Mouse (Mus musculus) liver, embryonic 16.5 days (tissue): Measurements from ENCODE around the gene Hspa14. TPM values are rescaled to one million over a fixed set of nuclear protein-coding genes. Genes with fewer than 3 reads are reported as not detected.

Experiments used
- ATAC-seq: fragments of 200-750 bp; cut with Nextera tagmentation; 2 replicates; pipeline ENCODE4 v1.8.0; 2017; ENCODE audit warnings: low read depth, mild to moderate bottlenecking, moderate number of reproducible peaks, moderate library complexity
- H3K27ac ChIP-seq: fragments of 300-500 bp; sonication (generic); 2 replicates; pipeline ENCODE4 v1.5.1; 2014; ENCODE audit warnings: mild to moderate bottlenecking, low read length
- H3K27me3 ChIP-seq: fragments of 300-500 bp; sonication (generic); 2 replicates; pipeline ENCODE4 v1.6.1; 2014; ENCODE audit warnings: low read depth, low read length, mixed read lengths; ENCODE audit not compliant: control insufficient read depth, insufficient read depth
- H3K36me3 ChIP-seq: fragments of 300-500 bp; sonication (generic); 2 replicates; pipeline ENCODE4 v1.6.1; 2014; ENCODE audit warnings: mild to moderate bottlenecking; ENCODE audit not compliant: control insufficient read depth, insufficient read depth
- H3K4me1 ChIP-seq: fragments of 300-500 bp; sonication (generic); 2 replicates; pipeline ENCODE4 v1.6.1; 2014; ENCODE audit warnings: low read depth, low read length, mixed read lengths; ENCODE audit not compliant: control insufficient read depth
- H3K4me2 ChIP-seq: fragments of 300-500 bp; sonication (generic); 2 replicates; pipeline ENCODE4 v1.6.1; 2014; ENCODE audit warnings: low read depth, low read length, mixed read lengths
- H3K4me3 ChIP-seq: fragments of 300-500 bp; sonication (generic); 2 replicates; pipeline ENCODE4 v1.5.1; 2014; ENCODE audit warnings: low read depth, mild to moderate bottlenecking, low read length
- H3K9ac ChIP-seq: fragments of 300-500 bp; sonication (generic); 2 replicates; pipeline ENCODE4 v1.6.1; 2014; ENCODE audit warnings: low read depth, low read length
- H3K9me3 ChIP-seq: fragments of 300-500 bp; sonication (generic); replicated peaks from 2 replicates; pipeline ENCODE4 v1.6.1; 2016; ENCODE audit warnings: low read length; ENCODE audit not compliant: control insufficient read depth
- WGBS: fragments of 180-500 bp; shearing (Covaris S2); extraction: QIAGEN DNeasy Blood & Tissue Kit; methylation state at CpG from one replicate; pipeline ENCODE4 v1.1.7; 2014; ENCODE audit not compliant: insufficient replicate concordance; 5-methylcytosine and 5-hydroxymethylcytosine counted together
- polyA plus RNA-seq: library from polyadenylated mRNA; unstranded; fragments of >200 nt; fragmentation: Nextera tagmentation; extraction: Ambion mirVana; gene quantifications from 2 replicates; pipeline ENCODE4 v1.2.1, GENCODE M21; 2015

Hspa14 gene
- polyA plus RNA-seq, 1 experiment from 2014 or later, result 51.4 TPM

DNA sequence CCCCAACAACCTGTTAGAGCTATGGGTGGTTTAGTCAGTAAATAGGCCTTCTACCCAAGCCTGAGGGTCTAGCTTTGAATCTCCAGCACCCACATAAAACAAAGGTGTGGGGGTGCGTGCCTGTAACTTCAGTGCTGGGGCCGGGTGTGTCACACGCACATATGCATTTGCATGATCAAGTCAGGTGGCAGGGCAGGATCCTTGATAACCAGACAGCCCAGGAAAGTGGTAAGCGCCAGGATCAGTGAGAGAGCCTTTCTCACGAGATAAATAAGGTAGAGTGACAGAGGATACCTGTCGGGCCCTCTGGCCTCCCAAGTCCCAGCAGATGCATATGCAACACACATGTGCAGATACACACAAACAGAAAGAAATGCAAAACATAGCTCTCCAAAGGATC, 13.1 kb downstream of the Hspa14 start:
- Histone ChIP-seq H3K9ac (no peak overlapping the region), H3K4me2 (no peak overlapping the region), H3K4me1 (no peaks in the 10 kb centered on the region; the same call in 1 of the 2 replicates), H3K36me3 (peaks cover 29% of the 10 kb centered on the region), H3K27ac (0 out of 2 replicates have a peak overlapping the region, but pooled peaks have one; percentile 24), H3K9me3 (no peaks in the 10 kb centered on the region), H3K27me3 (no peaks in the 10 kb centered on the region), H3K4me3 (no peak overlapping the region)
- ATAC-seq, result peak; percentile 51; the same call in 1 of the 2 replicates
- 47% methylated on average over 6 of the region's 6 CpGs for WGBS

- Histone ChIP-seq H3K27ac (0 out of 2 replicates have a peak overlapping the region, but pooled peaks have one; percentile 16), H3K9ac (no peak overlapping the region), H3K4me1 (no peaks in the 10 kb centered on the region; the same call in 1 of the 2 replicates), H3K4me3 (no peak overlapping the region), H3K36me3 (peaks cover 53% of the 10 kb centered on the region), H3K4me2 (no peak overlapping the region), H3K9me3 (no peaks in the 10 kb centered on the region), H3K27me3 (no peaks in the 10 kb centered on the region)
- 46% methylated on average over 3 of the region's 3 CpGs for WGBS
- peak; percentile 72 for ATAC-seq
These were observed 18.7 kb downstream of the Hspa14 start for GRCm38 (mm10) chr2:3493833-3494409.

GRCm38 (mm10) chr2:3489816-3490215, 22.8 kb downstream of the Hspa14 start:
- no peak for ATAC-seq
- H3K9me3 ChIP-seq, result no peaks in the 10 kb centered on the region
- H3K9ac ChIP-seq, result no peak overlapping the region
- H3K4me3 ChIP-seq, result no peak overlapping the region
- no peak overlapping the region for H3K4me2 ChIP-seq
- H3K36me3 ChIP-seq, result peaks cover 39% of the 10 kb centered on the region
- H3K27ac ChIP-seq, result no peak overlapping the region
- no peaks in the 10 kb centered on the region for H3K27me3 ChIP-seq
- WGBS, result 78% methylated on average over 3 of the region's 3 CpGs
- H3K4me1 ChIP-seq, result no peaks in the 10 kb centered on the region; the same call in 1 of the 2 replicates

DNA sequence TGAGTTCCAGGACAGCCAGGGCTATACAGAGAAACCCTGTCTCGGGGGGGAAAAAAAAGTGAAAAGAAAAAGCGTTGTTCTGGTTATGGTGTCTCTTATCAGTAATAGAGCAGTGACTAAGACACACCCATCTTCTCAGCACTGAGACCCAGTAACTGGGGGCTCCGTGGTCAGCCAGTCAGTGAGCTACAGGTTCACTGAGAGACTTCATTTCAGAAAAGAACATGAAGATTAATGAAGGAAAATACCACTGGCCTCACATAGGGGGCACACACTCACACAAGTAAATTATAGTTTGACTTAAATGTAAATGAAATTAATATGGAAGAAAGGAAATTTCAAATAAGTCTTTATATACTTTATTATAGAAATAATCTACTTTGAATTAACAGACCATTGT, 32.4 kb downstream of the Hspa14 start:
- H3K27me3 ChIP-seq, result no peaks in the 10 kb centered on the region
- no peak overlapping the region for H3K4me2 ChIP-seq
- ATAC-seq, result peak; percentile 53; the same call in 1 of the 2 replicates
- H3K36me3 ChIP-seq, result no peaks in the 10 kb centered on the region
- H3K9me3 ChIP-seq, result no peaks in the 10 kb centered on the region
- H3K27ac ChIP-seq, result no peak overlapping the region
- H3K4me3 ChIP-seq, result no peak overlapping the region
- no peak overlapping the region for H3K9ac ChIP-seq
- peaks cover 7% of the 10 kb centered on the region for H3K4me1 ChIP-seq
- 30% methylated on average over 3 of the region's 3 CpGs for WGBS

DNA sequence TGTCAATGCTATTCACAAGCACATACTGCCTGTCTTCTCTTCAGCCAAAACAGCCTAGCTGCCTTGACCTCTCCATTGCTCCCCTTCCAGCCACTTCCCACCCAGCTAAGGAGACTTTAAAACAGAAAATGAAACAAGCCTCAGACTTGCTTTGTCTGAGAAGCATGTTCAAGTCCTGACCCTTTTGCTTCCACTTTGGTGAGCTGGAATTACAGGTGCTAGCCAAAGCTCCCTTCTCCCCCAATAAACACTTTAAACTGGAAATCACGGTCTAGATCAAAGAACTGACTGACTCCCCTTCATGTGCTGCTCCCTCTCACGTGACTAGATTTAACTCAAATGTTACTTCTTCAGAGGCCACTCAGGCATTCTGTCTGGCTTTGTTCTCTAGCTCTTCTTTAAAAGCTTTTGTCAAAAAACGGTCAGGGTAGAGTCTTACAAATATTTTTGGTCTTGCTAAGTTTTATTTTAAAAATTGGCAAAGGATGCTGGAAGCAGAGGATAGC, 36.8 kb downstream of the Hspa14 start:
- peak overlapping the region; percentile 86 for H3K4me3 ChIP-seq
- WGBS, result 62% methylated on average over 3 of the region's 3 CpGs
- ATAC-seq, result no peak
- H3K36me3 ChIP-seq, result no peaks in the 10 kb centered on the region
- no peaks in the 10 kb centered on the region for H3K9me3 ChIP-seq
- H3K27me3 ChIP-seq, result no peaks in the 10 kb centered on the region
- no peak overlapping the region for H3K27ac ChIP-seq
- peak overlapping the region; percentile 73 for H3K4me2 ChIP-seq
- H3K9ac ChIP-seq, result peak overlapping the region; percentile 8; the same call in 1 of the 2 replicates
- peaks cover 13% of the 10 kb centered on the region for H3K4me1 ChIP-seq

- H3K9me3 ChIP-seq, result no peaks in the 10 kb centered on the region
- peak within 1 kb of the TSS; percentile 73 for H3K4me2 ChIP-seq
- peaks cover 13% of the 10 kb centered on the region for H3K4me1 ChIP-seq
- WGBS, result under 1% methylated on average over 42 of the region's 42 CpGs
- H3K27ac ChIP-seq, result peak within 1 kb of the TSS; percentile 91
- H3K4me3 ChIP-seq, result peak within 1 kb of the TSS; percentile 86
- ATAC-seq, result peak; percentile 98
- peak within 1 kb of the TSS; percentile 83 for H3K9ac ChIP-seq
- H3K36me3 ChIP-seq, result peaks cover 4% of the 10 kb centered on the region; the same call in 1 of the 2 replicates
- H3K27me3 ChIP-seq, result no peaks in the 10 kb centered on the region
These were observed 37.7 kb downstream of the Hspa14 start, which contains the start of gene Suv39h2 for GRCm38 (mm10) chr2:3474861-3475283. Suv39h2 (minus strand) TSS chr2:3475031.

- Histone ChIP-seq H3K9me3 (no peaks in the 10 kb centered on the region), H3K9ac (peak overlapping the region; percentile 83), H3K4me3 (peak overlapping the region; percentile 86), H3K27ac (peak overlapping the region; percentile 91), H3K36me3 (peaks cover 4% of the 10 kb centered on the region; the same call in 1 of the 2 replicates), H3K4me1 (peaks cover 13% of the 10 kb centered on the region), H3K27me3 (no peaks in the 10 kb centered on the region), H3K4me2 (peak overlapping the region; percentile 73)
- WGBS, result under 1% methylated on average over 46 of the region's 46 CpGs
- peak; percentile 58 for ATAC-seq
These were observed 38.2 kb downstream of the Hspa14 start for GRCm38 (mm10) chr2:3474361-3474805.

- peak overlapping the region; percentile 86 for H3K4me3 ChIP-seq
- WGBS, result 0% methylated on average over 12 of the region's 12 CpGs
- H3K4me2 ChIP-seq, result peak overlapping the region; percentile 73
- no peaks in the 10 kb centered on the region for H3K27me3 ChIP-seq
- ATAC-seq, result no peak
- H3K9me3 ChIP-seq, result no peaks in the 10 kb centered on the region
- H3K27ac ChIP-seq, result peak overlapping the region; percentile 91
- peaks cover 13% of the 10 kb centered on the region for H3K4me1 ChIP-seq
- H3K36me3 ChIP-seq, result peaks cover 4% of the 10 kb centered on the region; the same call in 1 of the 2 replicates
- peak overlapping the region; percentile 83 for H3K9ac ChIP-seq
These were observed 38.7 kb downstream of the Hspa14 start for GRCm38 (mm10) chr2:3473891-3474290.

DNA sequence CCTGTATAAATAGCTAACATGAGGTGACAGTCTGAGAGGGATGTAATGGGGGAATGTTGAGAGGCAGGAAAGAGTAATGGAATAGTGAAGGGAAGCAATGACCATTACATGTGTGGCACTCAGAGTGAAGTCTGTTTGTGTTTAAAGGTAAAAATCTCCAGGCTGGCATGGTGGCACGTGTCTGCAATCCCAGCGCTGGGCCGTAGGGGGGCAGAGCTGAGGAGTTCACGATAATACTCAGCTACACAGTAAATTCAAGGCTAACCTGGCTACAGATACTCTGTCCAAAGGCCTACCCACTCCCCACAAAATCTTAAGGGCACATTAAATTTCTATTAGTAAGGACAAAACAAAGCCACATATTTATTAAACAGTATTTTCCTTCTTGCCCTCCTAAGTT, 56.0 kb downstream of the Hspa14 start:
- H3K4me1 ChIP-seq, result no peaks in the 10 kb centered on the region
- no peaks in the 10 kb centered on the region for H3K9me3 ChIP-seq
- 89% methylated on average over 4 of the region's 4 CpGs for WGBS
- no peak overlapping the region for H3K9ac ChIP-seq
- H3K36me3 ChIP-seq, result peaks cover 14% of the 10 kb centered on the region
- H3K27ac ChIP-seq, result no peak overlapping the region
- no peak overlapping the region for H3K4me3 ChIP-seq
- ATAC-seq, result no peak
- H3K4me2 ChIP-seq, result no peak overlapping the region
- H3K27me3 ChIP-seq, result no peaks in the 10 kb centered on the region
